Mouse (Mus musculus): Measurements from ENCODE around the gene Zfr. TPM values are rescaled to one million over a fixed set of nuclear protein-coding genes. Genes with fewer than 3 reads are reported as not detected.

Zfr gene
- polyA plus RNA-seq (2015; fragmentation: Nextera tagmentation; extraction: Ambion mirVana), result 110 and 120 TPM in 2 replicates

DNA sequence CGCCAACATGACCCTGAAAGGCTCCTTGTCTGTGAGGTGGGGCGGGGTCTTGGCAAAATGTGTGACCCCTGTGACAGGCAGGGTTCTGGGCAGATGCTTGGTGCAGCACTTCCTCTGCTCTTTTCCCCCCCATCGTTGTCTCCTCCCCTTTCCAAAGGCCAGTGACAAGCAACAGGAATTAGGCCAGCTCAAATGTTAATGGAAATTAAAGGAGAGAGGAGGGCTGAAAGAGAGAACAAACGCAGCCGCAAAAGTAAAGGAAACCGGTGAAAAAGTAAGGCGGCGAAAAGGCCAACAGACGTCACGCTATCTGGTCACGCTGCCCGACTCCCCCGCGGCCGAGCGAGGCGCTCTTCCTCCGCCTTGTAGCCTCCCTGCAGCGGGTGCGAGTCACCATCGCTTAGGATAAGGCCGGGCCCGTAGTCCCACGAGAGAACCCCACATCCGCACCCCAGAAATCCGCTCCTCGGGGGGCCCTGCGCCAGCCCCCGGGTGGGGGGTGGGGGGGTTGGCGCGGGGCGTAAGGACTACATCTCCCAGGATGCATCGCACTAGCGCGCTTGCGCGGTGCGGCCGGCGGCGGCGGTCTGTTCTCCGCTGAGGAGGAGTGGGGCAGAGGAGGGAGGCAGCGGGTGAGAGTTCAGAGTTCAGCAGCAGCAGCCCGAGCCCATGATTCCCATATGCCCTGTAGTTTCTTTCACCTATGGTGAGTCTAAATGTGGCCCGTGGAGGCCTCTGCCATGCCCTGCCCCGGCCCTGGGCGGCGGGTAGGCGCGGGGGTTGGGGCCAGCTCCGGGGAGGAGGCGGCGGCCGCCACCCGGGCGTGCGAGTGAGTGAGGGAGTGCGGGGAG is at the start of gene Zfr:
TSS of gene Zfr (plus strand) at position 590 of the 851 bp plus-strand sequence.
- peaks cover 19% of the 10 kb centered on the region; the same call in 1 of the 2 replicates for H3K4me1 ChIP-seq
- peak within 1 kb of the TSS; percentile 96 for H3K4me3 ChIP-seq
- H3K4me2 ChIP-seq, result peak within 1 kb of the TSS; percentile 61
- H3K27ac ChIP-seq, result peak within 1 kb of the TSS; percentile 93
- no peaks in the 10 kb centered on the region for H3K27me3 ChIP-seq
- no peaks in the 10 kb centered on the region for H3K9me3 ChIP-seq
- peak; percentile 93 for ATAC-seq (ENCODE audit: borderline replicate concordance, extremely low read depth, low FRiP score, low TSS enrichment)
- no peaks in the 10 kb centered on the region for H3K36me3 ChIP-seq
- H3K9ac ChIP-seq, result peak within 1 kb of the TSS; percentile 98
- under 1% methylated on average over 59 of the region's 59 CpGs for WGBS

DNA sequence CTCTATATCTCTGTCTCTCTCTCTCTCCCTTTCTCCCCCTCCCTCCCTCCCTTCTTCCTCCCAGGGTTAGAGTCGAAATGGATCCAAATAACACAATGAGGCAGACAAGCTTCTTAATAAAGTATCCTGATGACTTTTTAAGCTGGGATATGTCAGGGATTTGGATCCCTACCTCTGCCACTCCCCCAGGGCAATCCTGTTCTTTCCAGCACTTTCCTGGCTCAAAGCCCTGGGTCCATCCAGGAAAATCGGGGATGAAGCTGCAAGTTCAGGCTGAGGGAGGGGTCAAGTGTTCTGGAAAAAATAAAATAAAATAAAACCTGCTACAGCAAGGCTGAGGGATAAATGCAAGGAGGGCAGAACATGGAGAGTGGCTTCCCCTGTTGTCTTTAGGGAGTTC is 49.7 kb upstream of the Zfr start:
- no peaks in the 10 kb centered on the region for H3K9me3 ChIP-seq
- WGBS, result 42% methylated on average over 2 of the region's 2 CpGs
- H3K27me3 ChIP-seq, result no peaks in the 10 kb centered on the region
- H3K36me3 ChIP-seq, result no peaks in the 10 kb centered on the region
- H3K27ac ChIP-seq, result peak overlapping the region; percentile 92
- no peak overlapping the region for H3K4me2 ChIP-seq
- no peak overlapping the region; the same call in 1 of the 2 replicates for H3K9ac ChIP-seq
- ATAC-seq (ENCODE audit: borderline replicate concordance, extremely low read depth, low FRiP score, low TSS enrichment), result peak; percentile 44; the same call in 1 of the 2 replicates
- peaks cover 34% of the 10 kb centered on the region for H3K4me1 ChIP-seq
- H3K4me3 ChIP-seq, result no peak overlapping the region

DNA sequence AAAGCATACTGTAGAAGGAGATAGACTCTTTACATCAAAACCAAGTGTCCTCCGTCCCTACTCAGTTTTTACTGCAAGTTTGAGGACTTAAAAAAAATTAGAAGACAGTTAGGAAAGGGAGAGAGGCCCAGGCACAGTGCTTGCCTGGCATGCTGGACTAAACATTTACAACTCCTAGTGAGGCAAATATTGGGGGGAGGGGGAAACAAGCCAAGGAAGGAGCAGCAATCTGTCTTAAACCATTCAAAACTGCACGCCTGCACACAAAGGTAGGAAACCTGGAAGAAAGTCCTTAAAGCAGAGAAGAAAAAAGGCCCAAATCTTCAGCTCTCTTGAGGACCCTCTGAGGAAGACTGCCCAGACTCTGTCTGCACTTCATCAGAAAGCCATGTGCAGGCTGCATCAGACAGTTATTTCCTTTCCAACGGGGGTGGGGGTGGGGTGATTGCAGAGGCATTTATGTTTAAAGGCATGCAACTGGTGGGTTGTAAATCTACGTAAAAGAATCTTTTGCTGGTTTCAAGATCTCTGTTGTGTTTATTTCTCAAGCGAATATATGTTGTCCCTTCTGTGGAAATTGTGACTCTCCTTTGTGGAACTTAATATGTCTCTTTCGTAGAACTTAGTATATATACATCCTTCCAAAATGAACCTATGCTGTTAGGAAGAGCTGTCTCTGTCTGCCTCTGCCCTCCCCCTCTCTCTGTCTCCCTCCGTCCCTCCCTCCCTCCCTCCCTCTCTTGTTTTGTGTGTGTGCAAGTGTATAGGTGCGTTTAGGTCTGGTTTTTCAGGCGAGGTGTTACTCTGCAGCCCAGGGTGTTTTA is 49.0 kb upstream of the Zfr start:
- no peak overlapping the region; the same call in 1 of the 2 replicates for H3K9ac ChIP-seq
- no peak overlapping the region for H3K4me3 ChIP-seq
- H3K4me2 ChIP-seq, result no peak overlapping the region
- peak overlapping the region; percentile 92 for H3K27ac ChIP-seq
- ATAC-seq (ENCODE audit: borderline replicate concordance, extremely low read depth, low FRiP score, low TSS enrichment), result peak; percentile 77; the same call in 1 of the 2 replicates
- 35% methylated on average over 9 of the region's 9 CpGs for WGBS
- H3K4me1 ChIP-seq, result peaks cover 34% of the 10 kb centered on the region
- H3K36me3 ChIP-seq, result no peaks in the 10 kb centered on the region
- no peaks in the 10 kb centered on the region for H3K27me3 ChIP-seq
- no peaks in the 10 kb centered on the region for H3K9me3 ChIP-seq

- WGBS, result 83% methylated on average over 7 of the region's 7 CpGs
- H3K36me3 ChIP-seq, result no peaks in the 10 kb centered on the region
- no peak for ATAC-seq (ENCODE audit: borderline replicate concordance, extremely low read depth, low FRiP score, low TSS enrichment)
- H3K27me3 ChIP-seq, result no peaks in the 10 kb centered on the region
- H3K4me1 ChIP-seq, result peaks cover 15% of the 10 kb centered on the region
- H3K9ac ChIP-seq, result no peak overlapping the region
- H3K9me3 ChIP-seq, result no peaks in the 10 kb centered on the region
- no peak overlapping the region for H3K4me2 ChIP-seq
- no peak overlapping the region for H3K27ac ChIP-seq
- H3K4me3 ChIP-seq, result no peak overlapping the region
Measured at GRCm38 (mm10) chr15:12072709-12073336, 44.8 kb upstream of the Zfr start.

GRCm38 (mm10) chr15:12074426-12074825 is 43.2 kb upstream of the Zfr start:
- no peaks in the 10 kb centered on the region for H3K36me3 ChIP-seq
- no peak overlapping the region for H3K4me3 ChIP-seq
- no peak overlapping the region for H3K27ac ChIP-seq
- H3K9ac ChIP-seq, result no peak overlapping the region
- ATAC-seq (ENCODE audit: borderline replicate concordance, extremely low read depth, low FRiP score, low TSS enrichment), result no peak
- H3K9me3 ChIP-seq, result no peaks in the 10 kb centered on the region
- 85% methylated on average over 6 of the region's 6 CpGs for WGBS
- H3K4me2 ChIP-seq, result no peak overlapping the region
- H3K27me3 ChIP-seq, result no peaks in the 10 kb centered on the region
- H3K4me1 ChIP-seq, result no peaks in the 10 kb centered on the region

- Histone ChIP-seq H3K36me3 (no peaks in the 10 kb centered on the region), H3K27me3 (no peaks in the 10 kb centered on the region), H3K27ac (no peak overlapping the region), H3K4me3 (no peak overlapping the region), H3K9me3 (no peaks in the 10 kb centered on the region), H3K9ac (no peak overlapping the region), H3K4me1 (peaks cover 5% of the 10 kb centered on the region; the same call in 1 of the 2 replicates), H3K4me2 (no peak overlapping the region)
- no peak for ATAC-seq (ENCODE audit: borderline replicate concordance, extremely low read depth, low FRiP score, low TSS enrichment)
- WGBS, result 89% methylated on average over 13 of the region's 13 CpGs
Measured at GRCm38 (mm10) chr15:12082344-12082743, 35.3 kb upstream of the Zfr start.

- no peak overlapping the region for H3K9ac ChIP-seq
- ATAC-seq (ENCODE audit: borderline replicate concordance, extremely low read depth, low FRiP score, low TSS enrichment), result peak; percentile 85
- no peak overlapping the region for H3K27ac ChIP-seq
- peaks cover 5% of the 10 kb centered on the region; the same call in 1 of the 2 replicates for H3K4me1 ChIP-seq
- H3K4me2 ChIP-seq, result no peak overlapping the region
- WGBS, result 41% methylated on average over 6 of the region's 6 CpGs
- H3K9me3 ChIP-seq, result no peaks in the 10 kb centered on the region
- H3K4me3 ChIP-seq, result no peak overlapping the region
- H3K27me3 ChIP-seq, result no peaks in the 10 kb centered on the region
- no peaks in the 10 kb centered on the region for H3K36me3 ChIP-seq
Measured at GRCm38 (mm10) chr15:12084164-12084563, 33.5 kb upstream of the Zfr start.

GRCm38 (mm10) chr15:12084859-12085258 is 32.8 kb upstream of the Zfr start:
- H3K27ac ChIP-seq, result no peak overlapping the region
- H3K4me2 ChIP-seq, result no peak overlapping the region
- peaks cover 5% of the 10 kb centered on the region; the same call in 1 of the 2 replicates for H3K4me1 ChIP-seq
- H3K27me3 ChIP-seq, result no peaks in the 10 kb centered on the region
- WGBS, result 68% methylated on average over 4 of the region's 4 CpGs
- ATAC-seq (ENCODE audit: borderline replicate concordance, extremely low read depth, low FRiP score, low TSS enrichment), result peak; percentile 58
- no peak overlapping the region for H3K4me3 ChIP-seq
- no peaks in the 10 kb centered on the region for H3K36me3 ChIP-seq
- H3K9ac ChIP-seq, result no peak overlapping the region
- no peaks in the 10 kb centered on the region for H3K9me3 ChIP-seq

DNA sequence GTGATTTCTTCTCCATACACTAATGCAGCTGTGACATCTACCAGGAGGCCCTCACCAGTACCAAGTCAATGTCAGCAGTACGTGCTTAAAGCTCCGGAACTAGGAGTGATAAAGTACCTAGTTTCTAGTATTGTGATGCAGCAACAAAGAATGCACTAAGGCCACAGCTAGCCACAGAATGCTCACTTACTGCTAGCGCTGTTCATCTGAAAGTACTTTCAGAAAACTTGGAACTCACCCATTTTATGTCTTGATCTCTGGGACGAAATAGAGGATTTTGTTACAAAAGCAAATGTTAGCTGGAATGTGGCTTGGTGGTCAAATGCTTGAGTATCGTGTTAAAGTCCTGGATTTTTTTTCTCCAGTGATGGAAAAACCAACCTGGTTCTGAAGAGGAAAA is 30.0 kb upstream of the Zfr start:
- no peaks in the 10 kb centered on the region for H3K36me3 ChIP-seq
- no peak overlapping the region for H3K27ac ChIP-seq
- no peaks in the 10 kb centered on the region for H3K27me3 ChIP-seq
- no peak for ATAC-seq (ENCODE audit: borderline replicate concordance, extremely low read depth, low FRiP score, low TSS enrichment)
- 65% methylated on average over 5 of the region's 5 CpGs for WGBS
- H3K9me3 ChIP-seq, result no peaks in the 10 kb centered on the region
- H3K4me3 ChIP-seq, result no peak overlapping the region
- peaks cover 5% of the 10 kb centered on the region; the same call in 1 of the 2 replicates for H3K4me1 ChIP-seq
- H3K4me2 ChIP-seq, result no peak overlapping the region
- no peak overlapping the region for H3K9ac ChIP-seq

GRCm38 (mm10) chr15:12088091-12088490 is 29.5 kb upstream of the Zfr start:
- ATAC-seq (ENCODE audit: borderline replicate concordance, extremely low read depth, low FRiP score, low TSS enrichment), result no peak
- no peaks in the 10 kb centered on the region for H3K9me3 ChIP-seq
- H3K9ac ChIP-seq, result no peak overlapping the region
- H3K36me3 ChIP-seq, result no peaks in the 10 kb centered on the region
- 87% methylated on average over 10 of the region's 10 CpGs for WGBS
- H3K27me3 ChIP-seq, result no peaks in the 10 kb centered on the region
- no peak overlapping the region for H3K4me3 ChIP-seq
- H3K27ac ChIP-seq, result no peak overlapping the region
- peaks cover 5% of the 10 kb centered on the region; the same call in 1 of the 2 replicates for H3K4me1 ChIP-seq
- no peak overlapping the region for H3K4me2 ChIP-seq

DNA sequence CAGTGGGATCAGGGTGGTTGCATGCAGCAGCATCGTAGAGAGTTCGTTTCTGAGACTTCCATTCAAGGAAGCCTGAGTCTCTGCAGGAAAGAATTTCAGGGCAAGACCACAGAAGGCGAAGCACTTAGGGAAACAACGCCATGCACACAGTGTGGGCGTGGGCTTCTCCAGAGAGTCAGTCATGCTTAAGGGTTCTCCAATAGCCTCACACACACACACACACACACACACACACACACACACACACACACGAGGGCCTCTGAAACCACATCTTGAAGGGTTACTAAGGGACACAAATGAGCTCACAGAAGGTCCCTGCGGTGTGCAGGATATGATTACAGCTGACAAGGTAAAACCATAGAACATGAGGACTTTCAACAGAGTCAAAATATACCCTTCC is 27.5 kb upstream of the Zfr start:
- Histone ChIP-seq H3K4me2 (no peak overlapping the region), H3K27me3 (no peaks in the 10 kb centered on the region), H3K9me3 (no peaks in the 10 kb centered on the region), H3K4me3 (no peak overlapping the region), H3K36me3 (no peaks in the 10 kb centered on the region), H3K9ac (no peak overlapping the region), H3K27ac (no peak overlapping the region), H3K4me1 (no peaks in the 10 kb centered on the region)
- no peak for ATAC-seq (ENCODE audit: borderline replicate concordance, extremely low read depth, low FRiP score, low TSS enrichment)
- 63% methylated on average over 7 of the region's 7 CpGs for WGBS

All from lung, embryonic 15.5 days (tissue).